Mouse (Mus musculus) E14TG2a.4 (cell line): Measurements from ENCODE around the gene Nt5c2.

Experiments
- CTCF ChIP-seq: conservative IDR thresholded peaks from 2 replicates; pipeline ENCODE4 v1.5.1; 2014; ENCODE audit warnings: low read length
- POU5F1 ChIP-seq: IDR thresholded peaks from 2 replicates; pipeline ENCODE4 v1.6.1; 2014; ENCODE audit warnings: low read length, borderline replicate concordance

DNA sequence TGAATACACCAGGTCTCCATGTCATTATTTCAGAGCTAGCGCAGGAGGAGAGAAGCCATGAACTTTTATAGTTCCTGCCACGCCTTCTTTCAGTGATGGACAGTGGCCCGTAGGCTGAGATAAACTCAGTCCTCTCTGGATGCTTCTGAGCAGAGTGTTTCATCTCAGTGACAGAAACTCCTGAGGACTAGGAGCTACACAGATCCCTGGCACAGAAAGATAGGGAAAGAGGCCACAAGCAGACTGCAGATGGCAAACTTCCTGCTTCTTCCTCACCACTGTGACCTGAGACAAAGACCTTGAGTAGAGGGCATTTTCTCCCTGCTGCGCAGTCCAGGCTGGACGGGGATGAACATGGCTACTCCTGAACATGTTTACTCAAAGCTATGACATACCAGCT is 46.1 kb downstream of the Nt5c2 start:
- no peak for TF ChIP-seq CTCF
- no peak for TF ChIP-seq POU5F1
